Mouse (Mus musculus) hindbrain, embryonic 16.5 days (tissue): ENCODE measurements around the gene Rasd1. TPM values are rescaled to one million over a fixed set of nuclear protein-coding genes. Genes with fewer than 3 reads are reported as not detected.
A peak's percentile ranks its signal among the peaks of the same experiment; 100 is the strongest.

Experiments used
- ATAC-seq: fragments of 200-750 bp; cut with Nextera tagmentation; 2 replicates; pipeline ENCODE4 v1.8.0; 2017; ENCODE audit warnings: moderate TSS enrichment, moderate library complexity
- H3K27ac ChIP-seq: fragments of 300-500 bp; sonication (generic); 2 replicates; pipeline ENCODE4 v1.5.1; 2014; ENCODE audit warnings: low read depth, mild to moderate bottlenecking, control low read depth, low read length, moderate library complexity
- H3K27me3 ChIP-seq: fragments of 300-500 bp; sonication (generic); replicated peaks from 2 replicates; pipeline ENCODE4 v1.6.1; 2014; ENCODE audit warnings: low read length; ENCODE audit not compliant: control insufficient read depth, insufficient read depth
- H3K36me3 ChIP-seq: fragments of 300-500 bp; sonication (generic); 2 replicates; pipeline ENCODE4 v1.6.1; 2014; ENCODE audit warnings: mild to moderate bottlenecking, low read length, moderate library complexity, mixed read lengths; ENCODE audit not compliant: control insufficient read depth, insufficient read depth
- H3K4me1 ChIP-seq: fragments of 300-500 bp; sonication (generic); 2 replicates; pipeline ENCODE4 v1.6.1; 2014; ENCODE audit warnings: low read depth, low read length; ENCODE audit not compliant: control insufficient read depth, insufficient read depth
- H3K4me2 ChIP-seq: fragments of 300-500 bp; sonication (generic); 2 replicates; pipeline ENCODE4 v1.6.1; 2014; ENCODE audit warnings: mild to moderate bottlenecking, low read length, control low read depth, moderate library complexity
- H3K4me3 ChIP-seq: fragments of 300-500 bp; sonication (generic); 2 replicates; pipeline ENCODE4 v1.5.1; 2014; ENCODE audit warnings: mild to moderate bottlenecking, low read length, control low read depth, moderate library complexity
- H3K9ac ChIP-seq: fragments of 300-500 bp; sonication (generic); 2 replicates; pipeline ENCODE4 v1.6.1; 2014; ENCODE audit warnings: low read depth, mild to moderate bottlenecking, control low read depth, low read length, moderate library complexity
- H3K9me3 ChIP-seq: fragments of 300-500 bp; sonication (generic); 2 replicates; pipeline ENCODE4 v1.6.1; 2014; ENCODE audit warnings: mild to moderate bottlenecking, low read length, moderate library complexity; ENCODE audit not compliant: control insufficient read depth
- WGBS: fragments of 180-500 bp; shearing (Covaris S2); extraction: QIAGEN DNeasy Blood & Tissue Kit; methylation state at CpG from one replicate; pipeline ENCODE4 v1.1.7; 2014; 5-methylcytosine and 5-hydroxymethylcytosine counted together
- polyA plus RNA-seq: library from polyadenylated mRNA; unstranded; fragments of >200 nt; fragmentation: Nextera tagmentation; extraction: Ambion mirVana; gene quantifications from 2 replicates; pipeline ENCODE4 v1.2.1, GENCODE M21; 2015

Gene Rasd1
- polyA plus RNA-seq, 1 experiment from 2014 or later: 1.4 TPM

DNA sequence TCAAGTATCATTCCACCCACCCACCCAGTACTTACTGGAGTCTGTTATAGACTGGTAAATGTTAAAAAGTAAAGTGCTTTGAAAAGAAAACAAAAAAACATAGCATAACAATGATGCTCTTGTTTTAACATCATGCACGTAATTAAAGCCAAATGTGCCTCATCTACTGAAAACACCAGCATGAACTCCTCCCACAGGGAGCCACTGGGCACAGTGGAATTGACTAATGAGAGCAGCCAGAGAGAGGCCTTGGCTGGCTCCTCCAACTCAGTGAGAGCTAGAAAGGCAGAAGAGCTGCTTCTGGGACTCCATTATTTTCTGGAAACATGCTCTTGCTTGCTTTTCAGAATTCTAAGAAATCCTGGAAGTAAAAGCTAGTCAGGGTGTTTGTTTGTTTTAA is 24.7 kb upstream of the Rasd1 start:
- WGBS: 53% methylated on average over 1 of the region's 1 CpGs
- no peak for ATAC-seq
- H3K36me3 ChIP-seq: no peaks in the 10 kb centered on the region
- H3K4me2 ChIP-seq: no peak overlapping the region
- no peak overlapping the region for H3K9ac ChIP-seq
- no peak overlapping the region for H3K4me3 ChIP-seq
- no peaks in the 10 kb centered on the region for H3K4me1 ChIP-seq
- H3K27ac ChIP-seq: no peak overlapping the region
- H3K9me3 ChIP-seq: no peaks in the 10 kb centered on the region
- no peaks in the 10 kb centered on the region for H3K27me3 ChIP-seq

DNA sequence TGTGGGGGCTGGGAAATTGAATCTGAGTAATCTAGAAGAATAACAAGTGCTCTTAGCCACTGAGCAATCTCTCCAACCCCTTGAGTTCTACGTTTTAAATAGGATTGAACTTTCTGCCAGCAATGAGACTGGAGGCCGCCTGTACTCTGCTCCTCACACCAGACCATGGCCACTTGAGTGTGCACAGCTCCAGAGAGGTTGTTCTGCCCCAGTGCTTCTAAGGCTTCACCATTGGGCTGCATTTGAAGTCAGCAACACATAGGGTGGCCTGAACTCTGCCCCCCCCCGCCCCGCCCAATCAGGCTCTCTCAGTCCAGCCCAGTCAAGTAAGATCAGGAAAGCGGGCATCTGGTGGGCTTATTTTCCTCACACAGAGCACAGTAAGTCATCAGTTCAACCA is 13.1 kb upstream of the Rasd1 start:
- 83% methylated on average over 5 of the region's 5 CpGs for WGBS
- Histone ChIP-seq H3K9ac (no peak overlapping the region), H3K27me3 (no peaks in the 10 kb centered on the region), H3K4me3 (no peak overlapping the region), H3K9me3 (no peaks in the 10 kb centered on the region), H3K27ac (no peak overlapping the region), H3K36me3 (no peaks in the 10 kb centered on the region), H3K4me2 (no peak overlapping the region), H3K4me1 (no peaks in the 10 kb centered on the region)
- no peak for ATAC-seq

DNA sequence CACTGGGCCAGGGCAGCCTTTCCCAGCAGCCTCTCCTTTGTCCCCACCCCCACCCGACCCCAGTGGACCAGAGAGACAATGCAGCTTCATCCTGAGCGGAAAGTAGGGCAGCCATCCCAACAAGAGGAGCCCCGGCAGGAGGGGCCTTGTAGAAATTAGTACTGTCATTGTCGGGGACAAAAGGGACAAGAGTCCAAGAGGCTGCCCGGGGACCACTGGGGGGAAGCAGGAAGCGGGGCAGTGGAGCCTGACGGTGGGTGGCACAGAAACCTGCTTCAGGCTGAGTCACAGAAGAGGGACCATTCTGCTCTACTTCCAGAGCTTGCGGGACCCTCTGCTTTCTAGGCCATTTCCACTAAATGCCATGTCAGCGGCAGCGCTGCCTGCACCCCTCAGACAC is 10.5 kb upstream of the Rasd1 start:
- no peaks in the 10 kb centered on the region for H3K27me3 ChIP-seq
- ATAC-seq: no peak
- no peak overlapping the region for H3K27ac ChIP-seq
- no peak overlapping the region for H3K4me2 ChIP-seq
- no peak overlapping the region for H3K9ac ChIP-seq
- H3K4me1 ChIP-seq: no peaks in the 10 kb centered on the region
- WGBS: 21% methylated on average over 10 of the region's 10 CpGs
- H3K4me3 ChIP-seq: no peak overlapping the region
- no peaks in the 10 kb centered on the region for H3K36me3 ChIP-seq
- H3K9me3 ChIP-seq: no peaks in the 10 kb centered on the region

DNA sequence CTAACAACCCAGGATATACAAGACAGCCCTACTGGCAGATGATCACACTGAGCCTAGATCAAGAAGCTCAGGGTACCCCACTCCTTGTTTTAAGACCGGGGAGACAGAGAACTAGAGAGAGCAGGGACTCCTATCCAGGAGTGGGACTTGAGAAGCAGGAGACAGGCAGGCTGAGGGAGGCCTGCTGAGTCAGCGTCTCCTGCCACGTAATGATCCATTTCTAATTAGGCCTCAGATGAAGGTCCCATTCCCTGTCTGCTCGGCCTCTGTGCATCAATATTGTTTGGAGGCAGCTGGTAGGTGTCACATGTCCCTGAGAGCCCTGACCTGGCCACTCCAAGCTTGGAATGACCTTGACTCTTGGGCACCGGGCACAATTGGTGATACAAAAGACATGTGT is 8.6 kb upstream of the Rasd1 start:
- H3K36me3 ChIP-seq: no peaks in the 10 kb centered on the region
- ATAC-seq: no peak
- no peak overlapping the region for H3K9ac ChIP-seq
- H3K4me1 ChIP-seq: no peaks in the 10 kb centered on the region
- no peaks in the 10 kb centered on the region for H3K9me3 ChIP-seq
- H3K27ac ChIP-seq: no peak overlapping the region
- H3K4me3 ChIP-seq: no peak overlapping the region
- no peaks in the 10 kb centered on the region for H3K27me3 ChIP-seq
- 70% methylated on average over 5 of the region's 5 CpGs for WGBS
- no peak overlapping the region for H3K4me2 ChIP-seq

DNA sequence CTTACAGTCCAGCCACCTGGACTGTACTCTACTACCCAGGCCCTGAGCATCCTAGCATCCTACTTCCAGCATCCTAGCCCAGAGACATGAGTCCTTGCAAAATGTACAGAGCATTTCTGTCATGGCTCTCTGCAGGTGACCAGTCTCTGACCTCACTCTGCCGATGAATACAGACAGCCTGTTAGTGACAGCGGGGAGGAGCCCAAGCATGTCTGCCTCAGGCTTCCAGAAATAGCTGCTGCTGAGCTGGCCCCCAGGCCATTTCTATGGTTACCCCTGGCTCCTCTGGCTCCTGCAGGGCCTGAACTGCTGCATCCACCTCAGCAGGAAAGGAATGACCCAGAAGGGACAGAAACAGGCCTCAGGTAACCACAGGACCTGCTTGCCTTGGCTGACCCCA is 6.9 kb upstream of the Rasd1 start:
- H3K36me3 ChIP-seq: no peaks in the 10 kb centered on the region

DNA sequence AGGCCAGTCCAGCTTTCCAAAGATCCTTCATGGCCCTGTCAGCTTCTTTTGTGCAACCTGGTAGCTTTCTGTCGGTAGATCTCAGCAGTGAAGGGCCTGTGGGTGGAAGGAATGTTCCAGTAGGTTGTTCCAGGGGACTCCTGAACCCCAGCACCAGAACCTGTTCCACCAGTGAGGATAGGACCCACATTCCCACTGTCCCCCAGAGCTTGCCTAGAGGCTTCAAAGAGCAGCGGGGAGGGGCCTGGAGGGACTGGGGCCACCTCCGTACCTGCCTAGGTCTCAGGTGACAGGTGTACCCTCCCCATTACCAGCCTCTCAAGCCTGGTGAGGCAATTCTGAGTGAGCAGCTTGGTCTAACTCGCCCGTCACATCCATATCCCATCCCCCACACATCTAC is 6.0 kb upstream of the Rasd1 start:
- ATAC-seq: no peak
- H3K9me3 ChIP-seq: no peaks in the 10 kb centered on the region
- H3K4me3 ChIP-seq: no peak overlapping the region
- 76% methylated on average over 5 of the region's 5 CpGs for WGBS
- H3K27ac ChIP-seq: no peak overlapping the region
- no peaks in the 10 kb centered on the region for H3K4me1 ChIP-seq
- no peak overlapping the region for H3K4me2 ChIP-seq
- H3K9ac ChIP-seq: no peak overlapping the region
- no peaks in the 10 kb centered on the region for H3K36me3 ChIP-seq
- H3K27me3 ChIP-seq: no peaks in the 10 kb centered on the region

More for the DNA sequence above, 6.9 kb upstream of the Rasd1 start:
- Histone ChIP-seq H3K27me3 (no peaks in the 10 kb centered on the region), H3K4me3 (no peak overlapping the region), H3K4me1 (no peaks in the 10 kb centered on the region), H3K9ac (no peak overlapping the region), H3K9me3 (no peaks in the 10 kb centered on the region), H3K27ac (no peak overlapping the region), H3K4me2 (no peak overlapping the region)
- ATAC-seq: no peak
- WGBS: 28% methylated on average over 2 of the region's 2 CpGs

GRCm38 (mm10) chr11:59967765-59968164 is 3.0 kb upstream of the Rasd1 start:
- H3K9ac ChIP-seq: no peak overlapping the region
- H3K9me3 ChIP-seq: no peaks in the 10 kb centered on the region
- ATAC-seq: no peak
- peaks cover 22% of the 10 kb centered on the region for H3K4me1 ChIP-seq
- 90% methylated on average over 1 of the region's 1 CpGs for WGBS
- H3K36me3 ChIP-seq: no peaks in the 10 kb centered on the region
- H3K4me2 ChIP-seq: no peak overlapping the region
- H3K27ac ChIP-seq: no peak overlapping the region
- H3K4me3 ChIP-seq: no peak overlapping the region
- peaks cover 4% of the 10 kb centered on the region for H3K27me3 ChIP-seq

GRCm38 (mm10) chr11:59966102-59966483 is 1.3 kb upstream of the Rasd1 start:
- Histone ChIP-seq H3K36me3 (peaks cover 5% of the 10 kb centered on the region; the same call in 1 of the 2 replicates), H3K9ac (no peak overlapping the region), H3K4me2 (no peak overlapping the region), H3K27me3 (peaks cover 7% of the 10 kb centered on the region), H3K9me3 (no peaks in the 10 kb centered on the region), H3K4me1 (peaks cover 22% of the 10 kb centered on the region), H3K27ac (no peak overlapping the region), H3K4me3 (no peak overlapping the region)
- WGBS: 51% methylated on average over 4 of the region's 4 CpGs
- ATAC-seq: no peak

DNA sequence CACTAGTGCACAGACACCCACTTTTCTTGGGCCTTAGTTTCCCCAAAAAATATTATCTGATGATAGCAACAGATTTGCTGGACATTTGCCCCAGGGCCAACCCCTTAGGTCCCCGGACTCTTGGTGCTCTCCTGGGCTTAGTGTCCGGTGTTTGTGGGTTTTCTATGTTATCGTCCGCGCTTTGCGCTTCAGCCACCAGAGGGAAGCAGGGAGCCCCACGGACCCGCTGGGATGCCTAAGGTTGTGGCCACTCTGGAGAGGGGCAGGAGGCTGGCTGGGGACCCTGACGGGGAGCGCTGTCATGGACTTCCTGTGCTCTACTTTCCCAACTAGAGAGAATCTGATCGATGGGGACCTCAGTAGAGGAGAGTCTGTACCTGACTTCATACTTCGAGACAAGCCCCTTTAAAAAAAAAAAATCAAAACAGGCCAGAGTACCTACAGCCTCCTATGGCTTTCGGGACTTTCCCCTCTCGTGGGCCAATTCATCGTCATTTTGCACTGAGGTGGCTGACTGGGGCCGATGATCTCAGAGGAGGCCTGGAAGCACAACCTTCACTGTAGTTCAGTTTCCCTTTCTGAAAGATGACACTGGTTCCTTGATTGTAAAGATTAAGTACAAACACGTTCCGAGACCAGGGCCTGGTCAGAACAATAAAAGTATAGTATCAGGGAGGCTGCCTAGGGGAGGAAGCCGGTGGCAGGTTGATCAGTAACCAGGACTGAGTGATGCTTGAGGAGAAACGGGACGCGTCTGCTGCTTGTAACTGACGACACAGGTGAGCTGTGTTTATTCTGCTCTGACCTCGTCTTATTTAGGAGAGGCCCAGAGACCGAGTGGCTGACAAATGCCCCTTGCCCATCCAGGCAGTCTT is 720 bp upstream of the Rasd1 start:
- WGBS: 26% methylated on average over 25 of the region's 25 CpGs
- Histone ChIP-seq H3K9me3 (no peaks in the 10 kb centered on the region), H3K27ac (0 out of 2 replicates have a peak overlapping the region, but pooled peaks have one; percentile 34), H3K27me3 (peaks cover 7% of the 10 kb centered on the region), H3K36me3 (peaks cover 7% of the 10 kb centered on the region; the same call in 1 of the 2 replicates), H3K9ac (peak overlapping the region; percentile 55), H3K4me2 (peak overlapping the region; percentile 83), H3K4me3 (peak overlapping the region; percentile 41), H3K4me1 (peaks cover 22% of the 10 kb centered on the region)
- peak; percentile 65; the same call in 1 of the 2 replicates for ATAC-seq
